Mouse (Mus musculus): ENCODE data around the gene Snd1.

Snd1 gene

DNA sequence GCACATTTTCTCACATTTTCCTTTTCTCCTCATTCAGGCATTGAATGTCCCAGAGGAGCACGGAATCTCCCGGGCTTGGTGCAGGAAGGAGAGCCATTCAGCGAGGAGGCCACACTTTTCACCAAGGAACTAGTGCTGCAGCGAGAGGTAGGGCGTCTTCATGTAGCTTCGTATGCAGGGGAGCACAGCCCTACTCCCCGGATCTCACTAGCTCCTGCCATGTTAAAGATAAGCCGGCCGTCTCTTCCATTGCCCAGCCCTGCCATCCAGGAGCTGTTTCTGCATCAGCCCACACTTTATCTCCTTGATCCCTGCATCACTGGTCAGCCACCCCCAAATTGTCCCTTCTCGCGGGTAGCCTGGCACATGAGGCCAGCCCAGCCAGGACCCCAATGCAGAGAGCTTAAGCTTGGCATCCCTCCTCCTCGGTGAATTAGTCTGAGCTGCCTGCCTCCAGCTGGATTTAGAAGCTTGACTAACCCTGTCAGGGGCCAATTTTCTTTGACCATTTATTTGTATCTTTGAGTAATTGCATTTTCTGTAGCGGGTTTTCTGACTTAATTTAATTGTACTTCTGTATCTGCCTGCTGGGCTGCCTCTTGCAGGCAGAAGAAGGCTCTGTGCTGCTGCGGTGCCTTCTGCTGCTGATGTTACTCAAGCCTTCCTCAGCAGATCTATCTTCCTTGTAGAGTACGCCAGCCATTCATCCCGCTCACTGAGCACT, 321.0 kb downstream of the Snd1 start:
- DNase-seq (ENCODE audit: low spot score in 2 of 2): no peak

DNA sequence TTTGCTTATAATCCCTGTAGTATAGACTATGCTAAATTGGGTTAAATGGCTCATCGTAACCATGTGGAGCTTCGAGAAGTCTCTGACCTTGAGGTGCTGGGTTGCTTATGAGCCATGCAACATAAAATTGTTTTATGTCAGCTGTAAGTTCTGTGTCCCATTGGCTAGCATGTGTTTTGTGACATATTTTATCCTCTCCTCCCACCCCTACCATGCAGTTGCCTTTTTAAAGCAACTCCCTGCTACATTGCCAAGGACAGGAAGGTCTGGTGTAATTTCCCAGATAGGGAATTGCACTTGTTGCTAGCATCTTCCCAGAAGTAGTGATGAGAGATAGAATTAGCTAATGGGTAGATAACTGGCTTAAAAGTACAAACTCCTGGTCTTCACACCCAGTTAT, 324.9 kb downstream of the Snd1 start:
- DNase-seq (ENCODE audit: low spot score in 2 of 2): no peak

DNA sequence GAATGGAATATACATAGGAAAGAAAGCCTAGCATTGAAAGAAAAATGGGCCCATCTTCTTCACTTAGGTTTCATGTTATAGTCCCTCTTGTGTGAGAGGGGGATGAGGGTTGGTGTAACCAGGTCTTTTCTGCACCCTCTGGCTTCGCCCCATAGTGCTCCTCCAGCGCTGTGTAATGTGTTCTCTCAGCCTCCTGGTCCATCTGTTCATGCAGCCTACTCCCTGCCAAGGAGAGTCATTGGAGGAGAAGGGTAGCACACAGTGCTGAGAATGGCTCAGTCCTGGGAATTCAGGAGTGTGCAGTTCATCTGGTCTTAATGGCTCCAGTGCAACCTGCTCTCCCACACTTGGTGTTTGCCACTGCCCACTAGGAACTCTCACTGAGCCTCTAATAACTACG, 326.0 kb downstream of the Snd1 start:
- no peak for DNase-seq (ENCODE audit: low spot score in 2 of 2)

DNA sequence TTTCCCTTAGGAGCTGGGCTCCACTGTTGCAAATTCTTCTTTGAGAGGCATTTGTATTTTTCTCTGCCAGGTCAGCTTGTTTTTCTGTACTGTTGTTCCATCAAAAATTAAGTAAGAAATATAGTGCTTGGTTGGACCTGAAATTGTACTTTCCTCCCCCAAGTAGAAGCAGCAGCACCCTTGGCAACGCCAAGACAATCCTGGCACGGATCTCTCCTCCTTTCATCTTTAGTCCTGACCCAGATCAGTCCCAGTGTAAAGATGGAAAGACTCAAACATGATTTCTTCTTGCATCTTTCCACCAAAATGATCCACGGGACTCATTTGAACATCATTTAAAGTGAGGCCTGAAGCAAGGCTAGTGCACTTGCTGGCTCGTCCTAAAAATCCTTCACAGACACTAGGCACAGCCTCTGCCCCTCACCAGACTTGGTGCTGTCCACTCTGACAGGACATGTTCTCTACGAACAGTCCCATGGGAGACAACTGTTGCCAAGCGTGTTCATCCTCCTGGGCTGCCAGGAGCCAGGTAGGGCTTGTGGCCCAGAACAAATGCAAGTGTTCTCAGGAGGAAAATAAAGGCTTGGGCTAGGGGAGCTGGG, 328.8 kb downstream of the Snd1 start:
- no peak for DNase-seq (ENCODE audit: low spot score in 2 of 2)

DNA sequence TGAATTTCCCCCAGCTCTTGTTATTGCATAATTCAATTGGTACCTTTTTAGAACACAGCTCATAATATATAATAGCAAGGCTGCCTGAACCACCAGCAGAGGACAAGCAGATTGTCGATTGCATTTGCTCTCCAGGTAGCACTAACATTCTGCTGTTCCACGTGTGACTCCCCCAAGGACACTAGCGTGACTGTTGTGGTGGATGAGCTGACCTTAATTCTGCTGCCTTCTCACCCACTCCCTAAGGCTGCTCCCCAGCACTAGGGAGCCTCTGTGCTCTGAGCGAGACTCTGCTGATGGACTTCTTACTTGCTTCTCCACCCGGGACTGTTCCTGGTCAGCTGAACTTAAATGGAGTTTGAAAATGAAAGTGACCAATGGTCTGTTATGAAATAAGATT, 329.8 kb downstream of the Snd1 start:
- DNase-seq (ENCODE audit: low spot score in 2 of 2): no peak

DNA sequence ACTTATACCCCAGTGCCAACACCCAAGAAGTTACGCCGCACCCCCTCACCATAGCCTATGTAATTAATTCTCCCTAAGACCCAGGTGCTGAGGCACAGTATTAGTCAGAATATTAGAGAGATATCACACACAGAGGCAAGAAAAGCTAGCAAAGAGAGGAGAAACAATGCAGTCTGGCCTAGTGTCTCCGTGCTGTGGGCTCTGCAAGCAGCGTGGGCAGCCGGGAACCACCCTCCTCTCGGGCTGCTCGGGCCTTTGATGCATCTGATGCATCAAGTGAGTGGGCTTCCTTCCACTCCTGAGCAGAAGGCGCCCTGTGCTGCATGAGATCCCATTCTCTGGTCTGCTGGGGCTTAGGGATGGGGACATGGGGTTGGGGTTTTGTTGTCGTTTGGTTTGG, 338.1 kb downstream of the Snd1 start:
- no peak for DNase-seq (ENCODE audit: low spot score in 2 of 2)

DNA sequence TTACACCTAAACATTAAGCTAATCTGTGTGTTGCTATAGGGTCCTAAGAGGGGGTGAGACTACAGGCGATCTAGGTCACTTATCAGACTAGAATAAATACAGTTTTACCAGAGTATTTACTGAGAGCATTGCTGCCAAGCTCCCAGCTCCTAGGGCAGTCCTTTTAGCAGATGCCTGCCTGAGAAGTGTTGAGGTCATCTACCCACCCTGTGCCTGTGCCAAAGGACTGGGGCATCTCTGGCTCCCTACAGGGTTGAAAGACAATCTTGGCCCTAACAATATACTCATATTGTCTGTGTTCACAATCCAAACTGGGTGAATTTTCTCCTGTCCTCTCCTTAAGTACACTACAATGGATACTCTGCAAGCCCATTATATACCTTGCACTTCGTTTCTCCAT, 340.0 kb downstream of the Snd1 start:
- DNase-seq (ENCODE audit: low spot score in 2 of 2): no peak

DNA sequence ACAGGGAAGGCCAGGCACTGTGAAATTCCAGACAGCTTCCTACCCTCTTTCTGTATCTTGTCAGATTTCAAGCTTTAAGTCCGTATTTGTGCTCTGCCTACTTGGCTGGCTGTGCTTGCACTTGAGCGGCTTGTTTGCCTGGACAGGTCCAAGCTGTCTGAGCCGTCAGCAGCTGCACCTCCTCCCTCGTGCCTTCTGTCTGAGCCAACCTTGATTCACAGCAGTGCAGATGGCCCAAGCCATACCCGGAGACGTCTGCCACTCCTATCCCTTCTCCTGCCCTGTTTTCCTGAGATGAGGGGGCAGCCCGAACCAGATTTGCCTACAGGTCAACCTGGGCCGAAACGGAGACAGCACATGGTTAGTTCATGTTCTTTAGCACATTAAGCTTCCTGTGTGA, 342.1 kb downstream of the Snd1 start:
- no peak for DNase-seq (ENCODE audit: low spot score in 2 of 2)

DNA sequence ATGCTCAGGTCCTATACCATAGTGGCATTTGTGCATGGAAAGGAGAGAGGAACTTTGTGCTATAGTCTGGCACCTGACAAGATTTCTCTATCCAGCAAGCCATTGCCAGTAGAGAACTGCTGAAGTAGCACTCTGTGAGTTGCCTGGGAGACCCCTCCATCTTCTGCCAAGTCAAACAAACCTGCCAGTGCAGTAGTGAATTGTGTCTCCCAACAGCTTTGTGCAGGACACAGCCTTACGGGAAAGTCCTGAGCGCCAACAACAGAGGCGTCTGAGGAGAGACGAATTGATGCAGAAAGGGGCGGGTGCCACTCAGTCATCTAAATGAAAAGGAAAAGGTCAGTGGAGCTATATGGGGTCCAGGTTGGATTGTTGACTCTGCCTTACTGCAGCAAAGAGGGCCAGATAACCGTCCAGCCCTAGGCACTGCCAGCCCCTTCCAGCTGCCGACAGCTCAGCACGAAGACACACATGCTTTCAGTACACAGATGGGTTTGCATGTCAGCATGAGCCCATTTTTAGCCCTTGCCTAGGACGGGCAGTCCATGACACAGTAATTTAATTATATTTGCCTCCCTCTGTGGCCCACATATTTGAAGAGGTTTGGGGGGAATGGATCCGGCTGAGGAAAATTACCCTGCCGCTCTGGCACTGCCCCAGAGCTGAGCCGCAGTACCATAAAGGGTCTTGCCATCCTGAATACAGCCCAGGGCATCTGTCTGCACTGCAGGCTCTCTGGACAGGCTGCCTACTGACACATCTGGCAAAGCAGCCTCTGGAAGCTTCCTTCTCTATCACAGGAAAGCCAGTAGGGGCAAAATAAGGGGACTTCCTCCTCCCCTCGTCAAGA, 344.8 kb downstream of the Snd1 start:
- DNase-seq (ENCODE audit: low spot score in 2 of 2): no peak

DNA sequence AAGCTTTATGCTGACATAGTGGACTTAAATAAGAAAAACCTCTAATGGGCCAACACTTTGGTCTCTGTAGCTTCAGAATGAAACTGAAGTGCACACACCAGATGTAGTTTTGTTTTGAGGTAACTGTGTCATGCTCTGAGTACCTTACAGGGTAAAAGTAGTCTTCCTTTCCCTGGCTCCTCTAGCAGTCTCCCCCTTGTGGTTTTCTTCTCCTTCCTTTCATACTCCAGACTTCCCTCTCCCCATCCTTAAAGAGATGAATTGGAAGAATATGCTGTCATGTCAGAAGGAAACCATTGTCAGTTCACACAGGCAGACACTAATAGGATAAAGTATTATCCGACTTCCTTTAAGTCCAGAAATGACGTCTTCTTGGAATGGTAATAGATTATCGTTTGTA, 347.4 kb downstream of the Snd1 start:
- DNase-seq (ENCODE audit: low spot score in 2 of 2): no peak

DNA sequence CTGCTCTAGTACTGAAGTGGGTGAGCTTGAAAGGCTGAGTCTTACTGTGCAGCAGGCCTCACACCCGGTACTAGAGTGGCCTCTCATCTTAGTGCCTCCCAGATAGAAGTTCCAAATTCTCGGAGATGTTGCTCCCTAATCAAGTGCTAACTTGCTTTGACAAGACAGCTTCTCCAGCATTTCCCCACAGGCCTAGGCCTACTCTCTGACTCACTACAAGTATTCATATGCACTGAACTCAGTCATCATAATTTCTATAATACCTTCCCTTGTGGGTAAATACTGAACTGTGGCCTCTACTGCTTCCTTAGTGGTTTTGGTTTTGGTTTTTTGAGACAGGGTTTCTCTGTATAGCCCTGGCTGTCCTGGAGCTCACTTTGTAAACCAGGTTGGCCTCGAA, 348.4 kb downstream of the Snd1 start:
- no peak for DNase-seq (ENCODE audit: low spot score in 2 of 2)

DNA sequence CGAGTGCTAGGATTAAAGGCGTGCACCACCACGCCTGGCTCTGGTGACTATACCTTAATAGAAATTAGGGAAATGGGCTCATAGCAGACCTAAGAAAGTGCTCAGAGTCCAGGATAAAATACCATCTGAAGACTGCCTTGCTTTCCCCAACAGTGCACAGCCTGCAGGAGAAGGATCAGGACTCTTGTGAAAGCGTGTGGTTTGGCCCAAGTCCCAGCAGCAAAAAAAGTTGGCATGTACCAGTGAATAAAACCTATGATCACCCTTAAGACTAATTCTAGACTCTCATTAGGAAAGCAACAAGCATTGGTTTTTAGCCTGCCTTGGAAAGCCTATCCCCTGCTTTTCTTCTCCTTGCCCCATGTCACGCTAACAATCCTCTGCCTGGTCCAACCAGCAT, 348.9 kb downstream of the Snd1 start:
- DNase-seq (ENCODE audit: low spot score in 2 of 2): no peak

DNA sequence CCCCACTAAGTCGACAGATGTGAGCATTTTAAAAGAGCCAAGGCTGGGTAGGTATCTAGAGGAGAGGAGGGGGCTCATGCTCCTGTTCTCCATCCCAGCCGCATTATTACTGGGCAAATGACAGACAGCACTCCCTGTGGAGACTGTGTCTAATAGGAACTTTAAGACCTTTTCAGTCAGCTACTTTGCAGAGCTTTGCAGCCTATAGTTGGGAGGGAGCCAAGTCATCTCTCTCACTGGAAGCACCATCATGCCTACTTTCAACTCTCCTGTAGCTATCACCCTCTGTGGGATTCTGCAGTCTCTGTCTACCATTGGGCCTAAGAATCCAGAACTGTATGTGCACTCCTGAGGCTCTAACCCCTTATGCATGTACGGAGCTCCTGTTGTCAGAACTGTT, 351.0 kb downstream of the Snd1 start:
- no peak for DNase-seq (ENCODE audit: low spot score in 2 of 2)

DNA sequence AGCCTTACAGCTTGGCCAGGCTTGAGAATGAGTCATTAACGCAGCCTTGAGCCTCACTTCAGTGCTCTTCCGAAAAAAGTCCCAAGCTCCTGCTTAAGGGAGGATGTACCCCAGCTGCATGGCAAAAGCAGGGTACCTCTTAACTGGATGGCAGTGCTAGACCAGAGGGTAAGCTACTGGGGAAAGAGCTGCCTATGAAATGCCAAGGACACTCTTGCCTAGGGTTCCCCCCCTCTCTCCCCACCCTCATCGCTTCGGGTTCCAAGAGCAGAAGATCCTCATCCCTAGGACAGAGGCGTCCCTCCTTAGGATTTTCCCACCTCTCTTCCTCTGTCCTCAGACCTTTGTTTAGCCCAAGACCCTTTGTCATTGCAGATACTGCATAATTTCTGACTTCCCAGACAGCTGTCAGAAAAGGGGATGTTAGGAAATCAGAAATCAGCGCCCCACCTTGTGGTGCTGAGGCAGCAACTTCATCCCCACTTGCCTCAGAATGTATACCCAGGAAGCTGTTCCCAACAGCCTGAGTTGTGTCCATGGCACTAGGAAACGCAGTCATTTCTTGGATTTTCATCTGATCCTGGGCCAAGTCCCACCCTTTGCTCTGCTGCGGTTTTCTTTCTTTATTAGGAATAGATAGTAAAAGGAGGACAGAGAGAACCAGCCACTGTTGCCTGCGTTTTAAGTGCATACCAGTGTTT, 351.9 kb downstream of the Snd1 start:
- DNase-seq (ENCODE audit: low spot score in 2 of 2): no peak

DNA sequence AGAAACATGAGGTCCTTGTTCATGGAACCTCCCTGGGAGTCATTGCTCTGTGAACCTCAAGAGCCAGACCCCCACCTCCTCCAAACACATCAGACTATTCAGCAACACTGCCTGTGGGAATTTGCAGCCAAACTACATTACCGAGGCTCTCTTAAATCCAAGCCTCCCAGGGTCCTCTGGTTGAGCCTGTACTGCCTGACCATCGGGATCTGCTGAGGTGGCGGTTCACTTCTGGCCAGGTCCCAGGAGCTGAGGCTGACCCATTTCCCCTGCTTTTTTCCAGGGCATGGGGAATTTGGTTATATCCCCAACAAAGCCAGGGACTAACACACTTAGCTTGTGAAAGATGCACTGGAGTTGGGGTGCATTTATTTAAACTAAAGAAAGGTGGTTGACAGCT, 352.6 kb downstream of the Snd1 start:
- no peak for DNase-seq (ENCODE audit: low spot score in 2 of 2)

DNA sequence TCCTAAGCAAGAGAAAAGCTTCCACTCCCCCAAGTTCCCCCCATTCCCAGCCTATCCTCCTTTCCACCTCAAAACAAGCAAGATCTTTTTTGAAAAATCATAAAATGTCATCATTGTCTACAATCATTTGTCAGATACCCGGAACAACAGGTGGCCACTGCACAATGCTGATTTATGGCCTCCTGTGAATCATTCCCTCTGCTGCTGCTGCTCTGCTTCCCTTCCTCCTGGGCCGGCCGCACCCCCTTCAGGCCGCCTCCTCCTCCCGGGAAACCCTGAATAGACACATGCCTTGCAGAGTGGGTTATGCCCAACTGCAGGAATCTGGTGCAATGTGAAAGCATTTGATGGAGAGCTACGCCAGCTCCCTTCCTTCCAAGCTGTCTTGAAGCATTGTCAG, 353.7 kb downstream of the Snd1 start:
- no peak for DNase-seq (ENCODE audit: low spot score in 2 of 2)

DNA sequence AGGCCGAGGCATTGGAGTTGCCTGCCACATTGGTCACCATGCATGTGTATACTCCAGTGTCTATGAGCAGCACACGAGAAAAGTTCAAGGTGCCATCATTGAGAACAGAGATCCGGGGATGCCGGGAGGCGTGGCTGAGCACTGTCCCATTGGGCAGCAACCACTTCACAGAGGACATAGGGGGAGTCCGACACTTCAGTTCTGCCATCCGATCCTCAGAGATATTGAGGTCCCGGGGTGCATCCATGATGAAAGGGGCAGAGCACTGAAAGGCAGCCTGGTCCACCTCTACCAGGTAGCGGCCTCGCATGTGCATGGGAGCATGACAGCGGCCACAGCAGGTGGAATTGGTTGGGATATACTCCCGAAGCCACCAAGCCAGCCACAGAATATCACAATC, 355.4 kb downstream of the Snd1 start:
- no peak for DNase-seq (ENCODE audit: low spot score in 2 of 2)

DNA sequence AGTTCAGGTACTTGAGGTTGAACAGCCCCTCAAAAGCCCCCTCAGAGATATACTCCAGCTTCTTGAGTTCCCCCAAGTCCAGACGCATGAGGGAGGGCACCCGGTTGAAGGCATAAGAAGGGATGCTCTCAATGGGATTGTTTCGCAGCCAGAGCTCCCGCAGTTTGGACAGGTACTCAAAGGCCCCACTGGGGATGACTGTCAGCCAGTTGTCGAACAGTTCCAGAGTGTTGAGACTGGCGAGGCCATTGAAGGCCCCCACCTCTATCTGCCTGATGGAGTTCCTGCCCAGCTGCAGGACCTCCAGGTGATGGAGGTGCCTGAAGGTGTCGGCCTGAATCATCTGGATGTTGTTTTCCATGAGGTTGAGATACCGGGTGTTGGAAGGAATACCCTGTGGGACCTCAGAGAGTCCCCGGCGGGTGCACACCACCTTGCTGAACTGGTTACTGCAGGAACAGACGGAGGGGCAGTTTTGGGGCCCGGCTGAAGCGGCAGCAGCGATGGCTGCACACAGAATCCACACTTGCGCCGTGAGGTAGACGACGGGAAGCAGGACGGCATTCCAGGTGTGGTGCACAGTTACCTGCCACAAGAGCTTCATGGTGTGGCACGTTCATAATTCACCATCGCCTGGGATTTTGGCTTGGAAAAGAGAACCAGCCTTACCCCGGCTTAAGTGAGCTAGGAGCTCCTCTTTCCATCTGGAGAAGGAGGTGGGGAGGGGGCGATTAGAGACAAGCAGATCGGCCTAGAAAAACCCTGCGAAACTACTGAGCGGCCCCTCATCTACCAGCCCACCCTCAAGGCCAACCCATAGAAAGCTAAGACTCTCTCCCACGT, 356.3 kb downstream of the Snd1 start, which contains the start of gene Lrrc4:
Gene Lrrc4, minus strand, starts transcription at position 737 of the 843 bp plus-strand sequence.
- DNase-seq (ENCODE audit: low spot score in 2 of 2): no peak

DNA sequence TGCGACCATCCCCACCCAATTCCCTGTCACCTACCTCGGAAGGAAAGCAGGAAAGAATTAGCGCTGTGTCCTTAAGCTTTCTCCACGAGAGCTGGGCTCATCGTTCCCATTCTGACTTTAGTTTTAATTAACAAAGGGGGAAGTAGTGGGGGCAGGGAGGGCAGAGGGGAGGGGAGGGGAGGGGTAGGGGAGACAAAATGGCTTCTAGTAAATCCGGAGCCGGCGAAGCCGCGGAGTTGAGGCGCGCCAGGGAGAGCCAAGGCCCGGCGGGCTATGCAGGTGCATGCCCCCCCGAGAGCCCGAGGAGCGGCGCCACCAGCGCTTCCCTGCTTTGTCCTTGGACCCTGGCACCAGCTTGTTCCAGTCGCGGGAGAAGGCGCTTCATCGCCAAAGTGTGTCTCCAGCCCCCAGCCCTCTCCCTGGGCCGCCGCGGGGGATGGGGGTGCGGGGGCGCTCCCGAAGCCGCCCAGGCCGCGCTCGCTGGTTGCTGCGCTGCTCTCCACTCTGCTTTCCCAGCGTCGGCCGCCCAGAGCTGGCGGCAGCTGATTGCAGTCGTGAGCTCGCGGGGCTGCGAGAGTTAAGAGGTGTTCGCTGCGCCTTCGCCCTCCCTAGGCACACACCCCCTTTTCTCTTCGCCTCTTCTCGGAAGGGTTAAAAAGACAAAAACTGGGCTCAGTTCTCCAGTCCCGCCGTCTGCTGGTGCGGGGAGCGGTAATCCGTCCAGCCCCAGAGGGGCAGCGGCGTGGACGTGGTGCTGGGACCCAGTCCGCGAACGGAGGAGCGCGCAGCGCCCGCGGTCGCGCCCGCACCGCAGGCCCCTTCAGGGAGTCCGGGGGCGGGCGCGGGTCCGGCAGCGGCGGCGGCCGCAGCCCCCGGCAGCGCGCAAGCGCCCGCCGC, 357.2 kb downstream of the Snd1 start:
- DNase-seq (ENCODE audit: low spot score in 2 of 2): peak; percentile 7 to 33

DNA sequence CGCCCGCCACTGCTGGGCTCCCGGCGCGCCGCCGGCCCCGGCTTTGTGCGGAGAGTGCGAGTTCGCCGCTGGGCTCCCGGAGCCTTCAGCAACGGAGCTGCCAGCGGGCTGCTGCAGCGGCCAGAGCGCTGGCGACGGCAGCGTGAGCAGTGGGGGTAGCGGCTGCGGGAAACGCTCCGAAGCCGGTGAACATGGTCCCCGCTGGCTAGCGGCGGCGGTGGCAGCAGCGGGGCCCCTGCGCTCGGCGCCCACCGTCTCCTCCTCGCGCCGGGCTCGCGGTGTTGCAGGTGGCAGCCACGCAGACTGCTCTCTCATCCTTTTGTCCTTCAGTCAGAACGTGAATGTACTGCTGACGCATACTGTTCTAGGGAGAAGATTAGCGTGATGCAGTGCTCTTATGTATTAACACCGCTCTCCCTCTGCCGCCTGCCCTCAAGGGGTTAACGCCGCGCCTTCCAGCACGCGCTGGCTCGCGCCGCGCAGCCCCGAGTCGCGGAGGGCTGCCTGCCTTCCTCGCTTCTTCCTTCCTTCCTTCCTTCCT, 357.9 kb downstream of the Snd1 start:
- DNase-seq (ENCODE audit: low spot score in 2 of 2): peak; percentile 8 to 26
